Mouse (Mus musculus): ENCODE results near the gene Insl3. TPM values are rescaled to one million over a fixed set of nuclear protein-coding genes. Genes with fewer than 3 reads are reported as not detected.
"Not testable (repeated sequence)": the region's sequence is repeated elsewhere in the genome, so short reads cannot be mapped to it uniquely, and the experiment has no call there.

Gene Insl3
- polyA plus RNA-seq, 1 experiment from 2014 or later = 1.3 TPM

GRCm38 (mm10) chr8:71738316-71738715 is 49.3 kb downstream of the Insl3 start:
- not testable (repeated sequence) for H3K4me2 ChIP-seq

More at GRCm38 (mm10) chr8:71738316-71738715, 49.3 kb downstream of the Insl3 start:
- not testable (repeated sequence) for ATAC-seq (replicated peaks; ENCODE audit: low FRiP score); H3K36me3 ChIP-seq (ENCODE audit: control insufficient read depth, insufficient read depth, low read length); H3K9ac ChIP-seq (ENCODE audit: low read depth, low read length); DNase-seq (ENCODE audit: low spot score); H3K27ac ChIP-seq (ENCODE audit: low read depth, low read length); H3K27me3 ChIP-seq (replicated peaks; ENCODE audit: control insufficient read depth, insufficient read depth, low read length); H3K4me3 ChIP-seq (ENCODE audit: low read depth, low read length); H3K9me3 ChIP-seq (ENCODE audit: control insufficient read depth, low read length); H3K4me1 ChIP-seq (replicated peaks; ENCODE audit: control insufficient read depth, insufficient read depth, low read length)

Other genes with a start within 250 kb of the Insl3 start
- 20.6 and 21.4 TPM in 2 replicates for gene Abhd8, start 225.6 kb upstream of the Insl3 start, polyA plus RNA-seq (2014; fragmentation: Nextera tagmentation; extraction: Ambion mirVana)
- gene Mrpl34, start 224.3 kb upstream of the Insl3 start, polyA plus RNA-seq (2014; fragmentation: Nextera tagmentation; extraction: Ambion mirVana) = 215 and 229 TPM in 2 replicates
- gene Dda1, start 220.0 kb upstream of the Insl3 start, polyA plus RNA-seq (2014; fragmentation: Nextera tagmentation; extraction: Ambion mirVana) = 94.1 and 98.2 TPM in 2 replicates
- 0.60 and 0.96 TPM in 2 replicates for gene Ano8, start 203.3 kb upstream of the Insl3 start, polyA plus RNA-seq (2014; fragmentation: Nextera tagmentation; extraction: Ambion mirVana)
- gene Gtpbp3, start 201.1 kb upstream of the Insl3 start, polyA plus RNA-seq (2014; fragmentation: Nextera tagmentation; extraction: Ambion mirVana) = 9.5 and 10.4 TPM in 2 replicates
- gene Plvap, start 177.5 kb upstream of the Insl3 start, polyA plus RNA-seq (2014; fragmentation: Nextera tagmentation; extraction: Ambion mirVana) = 56.0 and 57.3 TPM in 2 replicates
- 0.16 and 0.44 TPM in 2 replicates for gene Ccdc194, start 163.5 kb upstream of the Insl3 start, polyA plus RNA-seq (2014; fragmentation: Nextera tagmentation; extraction: Ambion mirVana)
- 21.9 and 24.0 TPM in 2 replicates for gene Bst2, start 151.8 kb upstream of the Insl3 start, polyA plus RNA-seq (2014; fragmentation: Nextera tagmentation; extraction: Ambion mirVana)
- 68.1 and 71.0 TPM in 2 replicates for gene Mvb12a, start 146.3 kb upstream of the Insl3 start, polyA plus RNA-seq (2014; fragmentation: Nextera tagmentation; extraction: Ambion mirVana)
- gene Tmem221, start 130.3 kb upstream of the Insl3 start, polyA plus RNA-seq (2014; fragmentation: Nextera tagmentation; extraction: Ambion mirVana) = 0.53 and 1.1 TPM in 2 replicates
- 0.23 and 0.30 TPM in 2 replicates for gene Nxnl1, start 122.6 kb upstream of the Insl3 start, polyA plus RNA-seq (2014; fragmentation: Nextera tagmentation; extraction: Ambion mirVana)
- gene Slc27a1, start 120.3 kb upstream of the Insl3 start, polyA plus RNA-seq (2014; fragmentation: Nextera tagmentation; extraction: Ambion mirVana) = 6.2 and 7.0 TPM in 2 replicates
- 200 TPM in 2 replicates for gene Pgls, start 97.0 kb upstream of the Insl3 start, polyA plus RNA-seq (2014; fragmentation: Nextera tagmentation; extraction: Ambion mirVana)
- gene Fam129c, start 91.6 kb upstream of the Insl3 start, polyA plus RNA-seq (2014; fragmentation: Nextera tagmentation; extraction: Ambion mirVana) = 0.88 and 3.8 TPM in 2 replicates
- 45.2 and 45.4 TPM in 2 replicates for gene Colgalt1, start 78.2 kb upstream of the Insl3 start, polyA plus RNA-seq (2014; fragmentation: Nextera tagmentation; extraction: Ambion mirVana)
- 0.41 and 0.45 TPM in 2 replicates for gene Unc13a, start 17.5 kb upstream of the Insl3 start, polyA plus RNA-seq (2014; fragmentation: Nextera tagmentation; extraction: Ambion mirVana)
- gene Jak3, start 12.9 kb upstream of the Insl3 start, polyA plus RNA-seq (2014; fragmentation: Nextera tagmentation; extraction: Ambion mirVana) = 10.1 and 11.0 TPM in 2 replicates
- 2.1 and 2.9 TPM in 2 replicates for gene B3gnt3, start 12.6 kb downstream of the Insl3 start, polyA plus RNA-seq (2014; fragmentation: Nextera tagmentation; extraction: Ambion mirVana)
- gene Fcho1, start 36.5 kb downstream of the Insl3 start, polyA plus RNA-seq (2014; fragmentation: Nextera tagmentation; extraction: Ambion mirVana) = 20.8 and 21.1 TPM in 2 replicates
- gene Zfp709, start 192.8 kb downstream of the Insl3 start, polyA plus RNA-seq (2014; fragmentation: Nextera tagmentation; extraction: Ambion mirVana) = 3.9 and 4.2 TPM in 2 replicates
- 1.5 and 1.6 TPM in 2 replicates for gene Zfp882, start 219.4 kb downstream of the Insl3 start, polyA plus RNA-seq (2014; fragmentation: Nextera tagmentation; extraction: Ambion mirVana)
- gene Zfp617, start 219.4 kb downstream of the Insl3 start, polyA plus RNA-seq (2014; fragmentation: Nextera tagmentation; extraction: Ambion mirVana) = 19.9 and 20.0 TPM in 2 replicates